Mouse (Mus musculus) left cerebral cortex, postnatal 4 days (tissue): Measurements from ENCODE around the gene Ntrk3. TPM values are rescaled to one million over a fixed set of nuclear protein-coding genes. Genes with fewer than 3 reads are reported as not detected.

Source experiments
- DNase-seq: peaks from one replicate; pipeline ENCODE4 v3.0.0-alpha.2; 2022
- intact Hi-C: fragments of 180-260 bp; cut with DNase I; formaldehyde crosslinking; loops from one replicate; pipeline ENCODE4 v1.15.1; 2025
- total RNA-seq, 2 experiments: library from RNA; stranded (reverse); gene quantifications; 2 replicates each; pipeline ENCODE4 v1.2.3; 2021

Ntrk3 gene
- total RNA-seq, 2 experiments from 2014 or later = 130 to 143 TPM

DNA sequence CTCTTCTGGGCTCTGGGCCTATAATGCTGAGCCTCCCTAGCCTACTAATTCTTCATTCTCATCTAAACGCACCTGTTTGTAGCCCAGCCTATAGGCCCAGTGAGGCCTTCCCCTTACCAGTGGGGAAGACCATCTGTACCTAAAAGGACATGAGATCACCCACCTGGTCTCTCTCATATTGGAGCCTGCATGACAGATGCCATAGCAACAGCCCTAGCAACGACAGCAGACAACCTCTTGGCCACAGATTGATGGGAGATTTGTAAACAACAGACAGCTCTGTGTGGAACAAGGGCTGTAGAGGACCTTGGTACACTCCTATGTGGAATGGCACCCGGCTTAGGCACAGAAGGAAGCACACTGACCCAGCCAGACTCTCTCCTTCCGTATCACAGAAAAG, 195.3 kb downstream of the Ntrk3 start:
- DNase-seq = peak; percentile 8
- intact Hi-C loops = no loop called here

- intact Hi-C loops = no loop called here
- DNase-seq = no peak
Measured at GRCm38 (mm10) chr7:78530286-78530685, 207.5 kb downstream of the Ntrk3 start.

- intact Hi-C loops = no loop called here
- DNase-seq = no peak
Measured at GRCm38 (mm10) chr7:78528008-78528407, 209.8 kb downstream of the Ntrk3 start.

GRCm38 (mm10) chr7:78527564-78527963, 210.2 kb downstream of the Ntrk3 start:
- DNase-seq = no peak
- intact Hi-C loops = no loop called here

- intact Hi-C loops = no loop called here
- no peak for DNase-seq
Measured at GRCm38 (mm10) chr7:78520243-78520927, 217.4 kb downstream of the Ntrk3 start.

- DNase-seq = no peak
Measured at GRCm38 (mm10) chr7:78519689-78520088, 218.1 kb downstream of the Ntrk3 start.

DNA sequence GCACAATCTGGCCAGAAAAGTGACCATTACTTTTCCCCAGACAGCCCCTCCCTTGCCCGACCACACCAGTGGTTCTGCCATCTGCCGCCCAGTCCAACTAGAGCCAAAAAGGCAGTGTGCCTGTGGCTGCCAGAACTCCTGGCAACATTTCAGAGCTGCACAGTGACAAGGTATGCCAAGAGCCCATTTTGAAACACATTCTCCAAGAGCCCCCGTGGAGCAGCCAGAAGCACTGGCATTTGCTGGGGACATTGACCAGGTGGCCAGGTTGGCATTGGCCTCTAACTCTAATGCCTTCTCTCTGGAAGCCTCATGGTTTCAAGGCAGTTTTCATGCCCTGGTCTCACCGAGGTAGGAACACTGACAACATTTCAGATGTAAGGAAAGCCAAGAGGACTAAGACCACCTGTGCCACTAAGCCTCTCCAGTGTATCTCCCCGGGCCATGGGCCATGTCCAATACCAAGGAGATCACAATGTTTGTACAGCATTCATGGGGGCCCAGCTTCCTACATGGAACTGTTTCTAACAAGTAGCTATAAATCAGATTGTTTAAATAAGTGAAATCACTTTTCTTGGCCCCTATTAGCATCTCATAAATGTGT, 218.9 kb downstream of the Ntrk3 start:
- DNase-seq = peak; percentile 93
- intact Hi-C loops = no loop called here

More at GRCm38 (mm10) chr7:78519689-78520088, 218.1 kb downstream of the Ntrk3 start:
- intact Hi-C loops = no loop called here

GRCm38 (mm10) chr7:78515042-78515609, 222.7 kb downstream of the Ntrk3 start:
- intact Hi-C loops = no loop called here
- no peak for DNase-seq

DNA sequence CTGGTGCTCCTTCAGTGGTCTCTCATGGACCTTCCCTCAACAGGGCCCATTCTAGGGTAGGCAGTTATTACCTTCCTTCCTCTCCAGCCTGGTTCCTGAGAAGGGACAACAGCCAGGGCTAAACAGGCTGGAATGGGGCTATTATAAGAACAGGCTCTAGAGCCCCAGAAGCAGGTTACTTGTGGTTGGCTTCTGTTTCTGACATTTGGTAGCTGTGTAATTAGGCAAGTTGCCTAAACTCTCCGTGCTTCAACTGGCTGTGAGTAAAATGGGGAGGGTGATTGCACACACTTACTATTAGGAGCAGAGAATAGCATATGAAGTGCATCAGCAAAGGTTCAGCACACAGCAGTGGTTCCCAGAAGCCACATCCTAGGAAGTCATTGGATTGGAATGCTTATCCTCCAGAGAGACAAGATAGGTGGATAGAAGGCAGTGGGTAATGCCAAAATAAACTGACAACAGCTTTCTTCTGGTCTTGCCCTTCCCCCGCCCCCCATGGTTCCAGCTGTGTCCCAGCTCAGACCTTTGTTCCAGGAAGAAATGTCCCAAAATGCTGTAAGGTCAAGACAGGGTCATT, 230.7 kb downstream of the Ntrk3 start:
- no peak for DNase-seq
- intact Hi-C loops = no loop called here

DNA sequence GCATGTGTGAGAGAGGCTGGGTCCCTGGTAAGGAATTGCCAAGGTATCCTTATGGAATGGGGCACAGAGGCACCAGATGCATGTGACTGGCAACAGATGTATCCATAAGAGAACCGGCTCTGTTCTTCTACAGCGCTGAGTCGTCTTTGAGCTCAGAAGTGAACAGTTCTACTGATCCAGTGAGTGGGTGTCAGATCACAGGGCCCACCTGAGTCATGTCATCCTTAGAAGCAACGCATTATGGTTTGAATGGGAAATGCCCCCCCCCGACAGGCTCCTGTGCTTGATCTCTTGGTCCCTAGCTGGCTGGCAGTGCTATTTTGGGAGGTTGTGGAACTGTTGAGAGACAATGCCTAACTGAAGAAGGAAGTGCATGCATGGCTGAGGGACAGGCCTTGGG, 236.9 kb downstream of the Ntrk3 start:
- intact Hi-C loops = no loop called here
- no peak for DNase-seq

GRCm38 (mm10) chr7:78499970-78500369, 237.8 kb downstream of the Ntrk3 start:
- intact Hi-C loops = no loop called here
- DNase-seq = no peak

GRCm38 (mm10) chr7:78498356-78498755, 239.5 kb downstream of the Ntrk3 start:
- no peak for DNase-seq
- intact Hi-C loops = no loop called here

DNA sequence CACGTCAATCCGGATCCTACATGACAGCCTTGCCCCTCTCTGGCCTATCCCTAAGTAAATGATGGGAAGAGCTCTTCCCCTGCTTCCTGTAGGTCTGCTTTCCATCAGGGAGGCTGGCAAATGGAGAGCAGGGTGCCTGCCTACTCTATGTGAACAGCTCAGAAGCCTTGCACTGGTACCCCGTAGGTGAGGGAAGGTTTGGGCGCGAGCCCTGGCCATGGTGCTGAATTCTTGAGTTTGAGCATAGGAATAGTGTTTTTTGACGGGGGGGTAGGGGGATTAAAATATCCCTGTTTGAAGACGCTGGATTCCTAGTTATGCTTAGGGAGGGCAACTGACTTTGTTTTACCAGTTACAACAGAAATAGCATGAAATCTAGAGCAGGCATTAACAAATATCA, 240.0 kb downstream of the Ntrk3 start:
- intact Hi-C loops = no loop called here
- DNase-seq = no peak

DNA sequence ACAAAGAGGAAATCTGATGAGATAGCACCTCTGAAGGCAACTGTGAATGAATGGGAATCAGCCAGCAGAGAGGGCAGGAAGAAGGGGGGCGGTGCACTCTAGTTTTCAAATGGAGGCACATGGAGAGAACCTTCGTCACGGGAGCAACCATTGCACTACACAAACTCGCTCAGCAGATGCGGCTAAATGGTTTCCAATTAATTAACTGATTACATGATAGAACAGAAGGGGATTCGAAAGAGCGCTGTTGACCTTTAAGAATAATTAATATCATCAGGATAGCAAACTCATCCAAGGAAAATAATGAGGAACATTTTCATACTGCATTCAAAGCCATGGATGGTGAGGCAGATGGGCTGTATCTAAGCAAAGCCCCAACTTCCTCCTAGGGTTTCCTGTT, 244.2 kb downstream of the Ntrk3 start:
- intact Hi-C loops = no loop called here
- no peak for DNase-seq

DNA sequence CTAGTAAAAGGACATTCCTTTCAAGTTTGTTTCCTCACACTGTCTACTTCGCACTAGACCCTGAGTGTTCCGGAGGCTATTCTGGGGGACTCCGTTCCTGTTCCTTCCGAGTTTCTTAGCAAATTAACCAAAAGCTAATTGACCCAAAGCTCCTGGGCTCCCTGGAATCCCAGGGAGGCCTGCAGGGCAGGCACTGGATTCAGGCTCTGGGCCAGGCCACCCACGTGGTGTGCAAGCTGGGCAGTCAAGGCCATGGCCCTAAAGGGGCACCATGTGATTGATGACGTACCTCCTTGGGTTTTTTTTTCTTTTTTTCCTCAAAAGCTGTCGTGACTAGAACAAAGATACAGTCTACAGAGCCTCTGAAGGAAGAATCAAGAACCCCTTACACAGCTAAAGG, 246.6 kb downstream of the Ntrk3 start:
- intact Hi-C loops = no loop called here
- DNase-seq = no peak

DNA sequence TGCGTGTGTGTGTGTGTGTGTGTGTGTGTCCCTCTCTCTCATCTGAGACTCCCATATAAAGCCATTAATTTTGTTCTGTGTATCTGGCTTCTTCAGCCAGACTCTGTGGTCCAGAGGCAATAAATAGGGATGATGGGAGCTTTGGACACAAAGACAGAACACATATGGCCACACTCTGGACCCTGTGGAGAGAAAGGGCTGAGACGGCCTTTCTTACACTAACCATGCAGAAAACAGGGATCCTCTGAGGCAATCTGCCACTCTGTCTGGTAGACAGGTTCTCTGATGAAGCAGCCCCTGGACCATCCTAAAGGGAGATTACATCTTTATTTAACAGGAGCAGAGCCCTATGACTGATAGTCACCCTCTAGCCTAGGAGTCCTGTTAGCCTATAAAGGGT, 253.5 kb downstream of the Ntrk3 start:
- no peak for DNase-seq

DNA sequence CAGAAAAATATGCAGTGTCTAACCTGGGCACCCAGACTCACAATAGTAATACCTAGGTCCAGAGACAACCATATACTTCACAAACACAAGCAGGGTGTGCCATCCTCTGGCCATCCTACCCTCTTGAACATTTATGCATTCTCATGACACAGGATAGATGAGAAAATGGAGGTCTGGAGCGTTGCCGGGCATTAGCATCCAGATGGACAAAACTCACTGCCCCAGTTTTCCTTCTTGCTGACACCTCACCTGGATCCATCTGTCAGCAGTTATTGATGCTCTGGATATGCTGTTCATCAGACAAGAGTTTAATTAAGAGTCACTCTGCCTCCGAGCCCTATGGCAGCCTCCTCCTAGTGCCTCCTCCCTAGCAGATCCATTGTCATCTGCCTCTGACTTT, 254.1 kb downstream of the Ntrk3 start:
- DNase-seq = no peak
- intact Hi-C loops = no loop called here

More for the DNA sequence above, 253.5 kb downstream of the Ntrk3 start:
- intact Hi-C loops = no loop called here

DNA sequence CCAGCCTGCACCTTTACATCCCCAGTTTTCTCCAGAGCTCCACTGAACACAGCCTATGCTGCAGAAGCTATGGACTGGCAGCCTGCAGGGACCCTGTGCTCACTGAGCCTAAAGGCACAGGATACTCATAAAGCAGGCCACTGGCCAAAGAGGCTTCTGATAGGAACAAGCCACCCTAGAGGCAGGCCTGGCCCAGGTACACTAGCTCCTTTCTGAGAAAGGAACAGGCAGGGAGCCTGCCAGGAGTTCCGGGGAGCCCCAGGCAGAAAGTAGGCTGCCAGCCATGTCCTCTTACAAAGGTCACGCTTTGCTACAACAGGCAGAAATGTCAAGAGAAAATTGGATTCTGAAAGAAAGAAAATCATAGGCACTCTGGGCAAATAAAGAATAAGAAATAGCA, 254.8 kb downstream of the Ntrk3 start:
- DNase-seq = no peak
- intact Hi-C loops = no loop called here

- no peak for DNase-seq
- intact Hi-C loops = no loop called here
Measured at GRCm38 (mm10) chr7:78478881-78479280, 258.9 kb downstream of the Ntrk3 start.

- no peak for DNase-seq
- intact Hi-C loops = no loop called here
Measured at GRCm38 (mm10) chr7:78471755-78472154, 266.1 kb downstream of the Ntrk3 start.

GRCm38 (mm10) chr7:78471270-78471669, 266.5 kb downstream of the Ntrk3 start:
- intact Hi-C loops = no loop called here
- peak; percentile 18 for DNase-seq

DNA sequence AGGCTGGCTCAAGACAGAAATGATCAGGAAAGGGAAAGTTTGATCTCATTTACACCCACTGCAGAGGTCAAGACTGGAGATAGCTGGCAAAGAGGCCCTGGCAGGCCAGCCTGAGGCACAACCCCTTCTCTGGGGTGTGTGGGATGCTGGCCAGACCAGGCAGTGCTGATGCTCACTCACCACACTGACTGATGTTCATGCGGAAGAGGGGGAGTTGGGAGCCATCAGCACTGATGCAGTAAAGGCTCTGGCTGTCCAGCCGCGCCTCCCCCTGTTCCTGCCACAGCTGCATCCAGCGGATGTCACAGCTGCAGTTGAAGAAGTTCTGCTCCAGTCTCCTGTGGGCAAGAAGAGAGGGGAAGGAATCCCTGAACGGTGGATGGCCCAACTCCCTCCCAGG, 275.2 kb downstream of the Ntrk3 start:
- intact Hi-C loops = no loop called here

More for the DNA sequence above, 275.2 kb downstream of the Ntrk3 start:
- no peak for DNase-seq
